Mouse (Mus musculus) hindbrain, embryonic 13.5 days (tissue): ENCODE results near the gene Colgalt2. TPM values are rescaled to one million over a fixed set of nuclear protein-coding genes. Genes with fewer than 3 reads are reported as not detected.

Experiments used
- ATAC-seq: fragments of 200-750 bp; cut with Nextera tagmentation; 2 replicates; pipeline ENCODE4 v1.8.0; 2017; ENCODE audit warnings: moderate TSS enrichment; ENCODE audit not compliant: low FRiP score
- H3K27ac ChIP-seq: fragments of 300-500 bp; sonication (generic); 2 replicates; pipeline ENCODE4 v1.5.1; 2015; ENCODE audit warnings: inconsistent platforms, mild to moderate bottlenecking, moderate library complexity
- H3K27me3 ChIP-seq: fragments of 300-500 bp; sonication (generic); 2 replicates; pipeline ENCODE4 v1.6.1; 2015; ENCODE audit warnings: mild to moderate bottlenecking, inconsistent platforms
- H3K36me3 ChIP-seq: fragments of 300-500 bp; sonication (generic); 2 replicates; pipeline ENCODE4 v1.6.1; 2015; ENCODE audit warnings: mild to moderate bottlenecking, inconsistent platforms
- H3K4me1 ChIP-seq: fragments of 300-500 bp; sonication (generic); replicated peaks from 2 replicates; pipeline ENCODE4 v1.6.1; 2015; ENCODE audit warnings: inconsistent platforms
- H3K4me2 ChIP-seq: fragments of 300-500 bp; sonication (generic); 2 replicates; pipeline ENCODE4 v1.6.1; 2015; ENCODE audit warnings: inconsistent platforms, mild to moderate bottlenecking, moderate library complexity
- H3K4me3 ChIP-seq: fragments of 300-500 bp; sonication (generic); 2 replicates; pipeline ENCODE4 v1.5.1; 2015; ENCODE audit warnings: mild to moderate bottlenecking, inconsistent platforms
- H3K9ac ChIP-seq: fragments of 300-500 bp; sonication (generic); 2 replicates; pipeline ENCODE4 v1.6.1; 2015; ENCODE audit warnings: mild to moderate bottlenecking, inconsistent platforms
- H3K9me3 ChIP-seq: fragments of 300-500 bp; sonication (generic); 2 replicates; pipeline ENCODE4 v1.6.1; 2016; ENCODE audit warnings: inconsistent platforms
- WGBS: fragments of 180-500 bp; shearing (Covaris S2); methylation state at CpG from one replicate; pipeline ENCODE4 v1.1.7; 2015; 5-methylcytosine and 5-hydroxymethylcytosine counted together
- polyA plus RNA-seq: library from polyadenylated mRNA; unstranded; fragments of >200 nt; fragmentation: Nextera tagmentation; extraction: Ambion mirVana; gene quantifications from 2 replicates; pipeline ENCODE4 v1.2.1, GENCODE M21; 2015

The Colgalt2 gene
- polyA plus RNA-seq, 1 experiment from 2014 or later, result 2.5 TPM

GRCm38 (mm10) chr1:152506726-152507125 is 107.1 kb downstream of the Colgalt2 start:
- Histone ChIP-seq H3K4me3 (no peak overlapping the region), H3K36me3 (no peaks in the 10 kb centered on the region), H3K9me3 (no peaks in the 10 kb centered on the region), H3K27me3 (no peaks in the 10 kb centered on the region), H3K27ac (no peak overlapping the region), H3K4me2 (no peak overlapping the region), H3K4me1 (no peaks in the 10 kb centered on the region), H3K9ac (no peak overlapping the region)
- 96% methylated on average over 7 of the region's 7 CpGs for WGBS
- no peak for ATAC-seq

- H3K27me3 ChIP-seq, result no peaks in the 10 kb centered on the region
- H3K9ac ChIP-seq, result no peak overlapping the region
- no peak overlapping the region for H3K4me3 ChIP-seq
- no peaks in the 10 kb centered on the region for H3K36me3 ChIP-seq
- no peaks in the 10 kb centered on the region for H3K4me1 ChIP-seq
- no peak overlapping the region for H3K27ac ChIP-seq
- H3K9me3 ChIP-seq, result no peaks in the 10 kb centered on the region
- 93% methylated on average over 11 of the region's 11 CpGs for WGBS
- no peak for ATAC-seq
- no peak overlapping the region for H3K4me2 ChIP-seq
These were observed 109.0 kb downstream of the Colgalt2 start for GRCm38 (mm10) chr1:152508481-152509220.

DNA sequence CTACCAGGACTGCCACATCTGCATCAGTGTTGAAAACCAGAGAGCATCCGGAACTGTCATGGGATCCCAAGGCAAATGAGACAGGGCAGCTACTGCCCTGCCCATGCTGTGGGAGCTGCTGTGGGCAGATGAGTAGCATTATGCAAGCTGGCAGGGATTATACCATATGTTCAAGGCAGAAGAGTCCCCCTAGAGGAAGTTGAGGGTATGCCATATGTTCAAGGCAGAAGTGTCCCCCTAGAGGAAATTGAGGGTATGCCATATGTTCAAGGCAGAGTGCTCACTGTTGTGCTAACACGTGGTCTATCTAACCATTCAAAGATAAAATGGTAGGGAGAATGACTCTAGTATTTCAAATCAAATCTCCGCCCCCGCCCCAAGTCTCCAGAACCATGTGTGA is 111.6 kb downstream of the Colgalt2 start:
- Histone ChIP-seq H3K27ac (no peak overlapping the region), H3K4me3 (no peak overlapping the region), H3K9me3 (no peaks in the 10 kb centered on the region), H3K4me2 (no peak overlapping the region), H3K4me1 (peaks cover 6% of the 10 kb centered on the region; the same call in 1 of the 2 replicates), H3K27me3 (no peaks in the 10 kb centered on the region), H3K36me3 (no peaks in the 10 kb centered on the region), H3K9ac (no peak overlapping the region)
- ATAC-seq, result peak; percentile 43; the same call in 1 of the 2 replicates
- WGBS, result 76% methylated on average over 4 of the region's 4 CpGs

DNA sequence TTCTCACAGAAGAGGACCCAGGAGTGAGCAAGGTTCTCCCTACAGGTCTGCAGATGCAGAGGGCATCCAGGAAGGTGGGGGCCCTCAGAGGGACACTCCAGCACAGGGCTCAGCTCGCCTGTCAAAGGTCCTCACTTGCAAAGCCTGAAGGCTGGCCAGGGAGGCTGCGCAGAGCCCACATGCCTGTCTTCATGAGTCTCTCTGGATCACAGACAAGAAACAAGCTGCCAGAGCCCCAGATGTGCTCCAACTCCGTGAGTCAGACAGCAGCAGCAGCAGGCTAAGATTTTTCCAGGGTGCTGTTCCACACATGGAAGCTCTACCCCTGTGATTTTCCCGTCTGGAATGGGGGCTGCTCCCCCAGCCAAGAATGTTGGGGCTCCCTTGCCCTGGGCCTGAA is 114.6 kb downstream of the Colgalt2 start:
- no peaks in the 10 kb centered on the region for H3K9me3 ChIP-seq
- H3K4me2 ChIP-seq, result no peak overlapping the region
- peaks cover 9% of the 10 kb centered on the region; the same call in 1 of the 2 replicates for H3K36me3 ChIP-seq
- no peak overlapping the region for H3K9ac ChIP-seq
- no peak overlapping the region for H3K4me3 ChIP-seq
- WGBS, result 65% methylated on average over 4 of the region's 4 CpGs
- H3K4me1 ChIP-seq, result peaks cover 6% of the 10 kb centered on the region; the same call in 1 of the 2 replicates
- H3K27ac ChIP-seq, result 0 out of 2 replicates have a peak overlapping the region, but pooled peaks have one; percentile 30
- no peak for ATAC-seq
- no peaks in the 10 kb centered on the region for H3K27me3 ChIP-seq

DNA sequence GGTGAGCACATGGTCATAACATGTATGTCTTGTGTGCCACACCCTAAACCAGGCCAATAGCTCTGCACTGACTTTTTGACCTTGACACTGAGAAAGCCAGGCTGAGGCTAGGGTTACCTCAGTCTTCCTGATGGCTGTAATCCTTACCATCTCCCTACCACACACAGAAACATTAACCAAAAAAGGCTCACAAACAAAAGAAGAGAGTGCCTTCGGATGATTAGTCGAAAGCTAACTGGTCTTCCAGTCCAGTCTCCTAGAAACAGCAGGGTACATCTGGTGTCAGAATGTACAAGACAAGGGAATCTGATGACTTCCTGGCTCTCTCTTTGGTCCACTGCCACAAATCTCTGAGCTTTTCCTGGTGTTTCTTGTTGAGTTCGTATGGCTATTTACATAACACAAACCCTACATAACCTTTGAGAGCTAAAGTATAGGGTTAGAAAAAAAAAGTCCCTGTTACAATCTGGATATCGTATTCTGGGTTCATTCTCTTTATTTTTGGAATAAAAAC is 117.5 kb downstream of the Colgalt2 start:
- Histone ChIP-seq H3K27ac (no peak overlapping the region), H3K9ac (no peak overlapping the region), H3K27me3 (no peaks in the 10 kb centered on the region), H3K4me2 (no peak overlapping the region), H3K4me1 (peaks cover 6% of the 10 kb centered on the region; the same call in 1 of the 2 replicates), H3K4me3 (no peak overlapping the region), H3K36me3 (peaks cover 18% of the 10 kb centered on the region), H3K9me3 (no peaks in the 10 kb centered on the region)
- WGBS, result 86% methylated on average over 4 of the region's 4 CpGs
- no peak for ATAC-seq

- Histone ChIP-seq H3K9me3 (no peaks in the 10 kb centered on the region), H3K4me1 (peaks cover 6% of the 10 kb centered on the region; the same call in 1 of the 2 replicates), H3K27me3 (no peaks in the 10 kb centered on the region), H3K27ac (no peak overlapping the region), H3K4me3 (no peak overlapping the region), H3K36me3 (peaks cover 18% of the 10 kb centered on the region), H3K4me2 (no peak overlapping the region), H3K9ac (no peak overlapping the region)
- no peak for ATAC-seq
- WGBS, result 91% methylated on average over 8 of the region's 8 CpGs
These were observed 119.3 kb downstream of the Colgalt2 start for GRCm38 (mm10) chr1:152518971-152519370.

- peaks cover 7% of the 10 kb centered on the region for H3K4me1 ChIP-seq
- no peak overlapping the region for H3K27ac ChIP-seq
- 76% methylated on average over 16 of the region's 16 CpGs for WGBS
- H3K27me3 ChIP-seq, result no peaks in the 10 kb centered on the region
- H3K4me3 ChIP-seq, result no peak overlapping the region
- no peak overlapping the region for H3K4me2 ChIP-seq
- no peaks in the 10 kb centered on the region for H3K9me3 ChIP-seq
- no peak overlapping the region for H3K9ac ChIP-seq
- 0 out of 2 replicates have a peak, but pooled peaks have one; percentile 6 for ATAC-seq
- H3K36me3 ChIP-seq, result peaks cover 18% of the 10 kb centered on the region
These were observed 121.4 kb downstream of the Colgalt2 start for GRCm38 (mm10) chr1:152520798-152521575.

GRCm38 (mm10) chr1:152522226-152522625 is 122.6 kb downstream of the Colgalt2 start:
- Histone ChIP-seq H3K4me1 (peaks cover 11% of the 10 kb centered on the region), H3K4me2 (no peak overlapping the region), H3K9me3 (no peaks in the 10 kb centered on the region), H3K9ac (no peak overlapping the region), H3K27ac (no peak overlapping the region), H3K4me3 (no peak overlapping the region), H3K27me3 (no peaks in the 10 kb centered on the region), H3K36me3 (peaks cover 18% of the 10 kb centered on the region)
- no peak for ATAC-seq
- WGBS, result 85% methylated on average over 3 of the region's 3 CpGs

DNA sequence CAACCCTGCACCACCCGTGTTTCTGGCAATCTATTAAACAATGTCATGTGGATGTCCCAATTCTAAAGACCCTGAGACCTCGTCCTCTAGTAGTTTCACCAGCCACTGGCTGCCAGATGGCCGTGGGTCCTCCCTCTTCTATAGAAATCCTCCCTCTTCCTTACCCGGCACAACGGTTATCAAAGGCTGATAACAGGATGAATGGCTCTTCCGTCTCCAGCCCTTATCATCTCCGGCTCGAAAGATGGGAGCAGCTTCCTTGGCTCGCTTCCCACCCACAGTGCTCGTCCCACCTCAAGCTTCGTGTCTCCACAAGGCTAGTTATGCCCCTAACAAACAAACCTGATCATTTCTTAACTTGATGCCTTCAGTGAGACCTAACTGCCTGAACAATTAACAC is 123.7 kb downstream of the Colgalt2 start:
- Histone ChIP-seq H3K4me2 (no peak overlapping the region), H3K4me1 (peaks cover 11% of the 10 kb centered on the region), H3K4me3 (no peak overlapping the region), H3K9ac (no peak overlapping the region), H3K27me3 (no peaks in the 10 kb centered on the region), H3K27ac (no peak overlapping the region), H3K9me3 (no peaks in the 10 kb centered on the region), H3K36me3 (peaks cover 13% of the 10 kb centered on the region)
- WGBS, result 84% methylated on average over 11 of the region's 11 CpGs
- no peak for ATAC-seq

- Histone ChIP-seq H3K4me2 (no peak overlapping the region), H3K36me3 (peaks cover 8% of the 10 kb centered on the region), H3K4me3 (no peak overlapping the region), H3K27ac (no peak overlapping the region), H3K27me3 (no peaks in the 10 kb centered on the region), H3K4me1 (peaks cover 11% of the 10 kb centered on the region), H3K9me3 (no peaks in the 10 kb centered on the region), H3K9ac (no peak overlapping the region)
- ATAC-seq, result no peak
- WGBS, result 88% methylated on average over 22 of the region's 22 CpGs
These were observed 124.7 kb downstream of the Colgalt2 start for GRCm38 (mm10) chr1:152524098-152524892.

- peak overlapping the region; percentile 51 for H3K9ac ChIP-seq
- peaks cover 11% of the 10 kb centered on the region for H3K4me1 ChIP-seq
- H3K4me3 ChIP-seq, result no peak overlapping the region
- no peaks in the 10 kb centered on the region for H3K9me3 ChIP-seq
- H3K27me3 ChIP-seq, result no peaks in the 10 kb centered on the region
- peaks cover 5% of the 10 kb centered on the region for H3K36me3 ChIP-seq
- 20% methylated on average over 6 of the region's 6 CpGs for WGBS
- peak; percentile 84 for ATAC-seq
- H3K27ac ChIP-seq, result peak overlapping the region; percentile 58; the same call in 1 of the 2 replicates
- H3K4me2 ChIP-seq, result no peak overlapping the region
These were observed 125.5 kb downstream of the Colgalt2 start for GRCm38 (mm10) chr1:152524987-152525648.
